Mouse (Mus musculus): Measurements from ENCODE around the gene Smpd3.

Smpd3 gene

DNA sequence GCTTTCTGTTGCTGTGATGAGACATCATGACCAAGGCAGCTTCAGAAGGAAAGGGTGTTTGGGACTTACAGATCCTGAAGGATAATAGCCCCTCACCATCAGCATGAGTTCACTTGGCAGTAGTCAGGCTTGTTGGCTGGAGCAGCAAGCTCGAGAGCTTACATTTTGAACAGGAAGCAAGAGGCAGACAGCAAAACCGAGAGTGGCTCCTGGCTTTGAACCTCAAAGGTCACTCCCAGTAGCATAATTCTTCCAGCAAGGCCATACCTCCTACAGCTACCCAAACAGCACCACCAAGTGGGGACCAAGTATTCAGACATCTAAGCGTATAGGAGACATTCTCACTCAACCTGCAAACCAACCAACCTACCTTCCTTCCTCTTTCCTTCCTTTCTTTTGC is 105.0 kb downstream of the Smpd3 start:
- DNase-seq (ENCODE audit: low spot score): no peak

DNA sequence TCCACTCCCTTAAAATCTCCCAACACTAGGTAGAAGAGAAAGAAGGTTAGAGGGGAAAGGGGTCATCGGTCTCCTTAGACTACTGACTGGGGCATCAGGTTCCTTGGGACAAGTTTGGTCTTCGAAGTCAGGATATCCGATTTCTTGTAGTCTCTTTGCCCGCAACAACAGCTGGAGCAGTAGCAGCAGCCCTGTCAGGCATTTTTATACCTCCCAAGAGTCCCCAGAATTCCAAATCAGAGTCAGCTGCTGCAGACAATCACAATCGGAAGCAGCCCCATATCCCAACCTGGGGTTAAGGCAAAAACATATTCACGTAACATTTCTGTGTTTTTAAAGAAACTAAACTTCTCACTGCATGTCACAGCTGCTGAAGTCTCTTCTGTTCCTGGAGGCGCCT is 106.3 kb downstream of the Smpd3 start:
- DNase-seq (ENCODE audit: low spot score): no peak

DNA sequence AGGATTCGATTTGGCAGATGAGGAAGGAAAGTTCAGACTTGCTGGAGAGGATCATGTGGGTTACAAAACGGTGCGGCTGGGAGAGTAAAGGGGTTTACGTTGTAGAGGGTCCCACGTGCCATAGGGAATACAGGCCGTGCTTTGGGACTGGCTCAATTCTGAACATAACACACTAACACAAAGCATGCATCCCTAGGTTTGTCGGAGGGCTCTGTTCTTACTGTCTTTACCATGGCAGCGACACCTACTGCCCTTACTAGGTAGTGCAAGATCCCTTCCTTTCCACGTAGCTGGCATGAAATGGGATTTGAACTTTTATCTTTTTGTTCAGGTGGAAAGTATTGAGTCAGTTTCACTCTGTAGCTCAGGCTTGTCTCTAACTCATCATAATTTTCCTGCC is 111.2 kb downstream of the Smpd3 start:
- DNase-seq (ENCODE audit: low spot score): peak; percentile 81

DNA sequence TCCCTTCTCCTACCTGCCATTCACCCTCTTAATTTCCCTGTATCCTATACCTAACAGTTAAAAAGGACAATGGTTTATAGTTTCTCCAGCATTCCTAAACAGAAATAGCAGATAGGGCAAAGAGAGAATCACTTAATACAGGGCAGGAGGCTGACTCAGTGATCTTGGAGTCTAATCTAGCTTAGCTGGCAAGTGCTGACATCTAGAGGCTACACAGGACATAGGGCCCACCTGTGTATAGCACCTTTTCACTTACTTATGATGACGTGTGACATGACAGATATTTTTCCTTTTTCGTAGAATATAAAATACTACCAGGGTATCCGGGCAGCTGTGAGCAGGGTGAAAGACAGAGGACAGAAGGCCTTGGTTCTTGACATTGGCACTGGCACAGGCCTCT is 118.2 kb downstream of the Smpd3 start:
- DNase-seq (ENCODE audit: low spot score): no peak

DNA sequence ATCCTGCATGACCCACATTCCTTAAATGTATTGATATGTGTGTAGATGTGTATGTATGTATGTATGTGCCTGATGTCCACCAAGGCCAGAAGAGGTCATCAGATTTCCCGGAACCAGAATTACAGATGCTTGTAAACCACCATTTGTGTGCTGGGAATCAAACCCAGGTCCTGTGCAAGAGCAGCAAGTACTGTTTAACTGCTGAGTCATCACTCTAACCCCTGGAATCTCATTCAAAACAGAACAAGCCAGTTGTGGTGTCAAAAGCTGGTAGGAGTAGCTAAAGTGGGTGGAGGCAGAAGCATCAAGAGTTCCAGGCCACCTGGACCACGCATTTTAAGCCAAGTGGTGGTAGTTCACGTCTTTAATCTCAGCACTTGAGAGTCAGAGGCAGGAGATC is 123.8 kb downstream of the Smpd3 start:
- no peak for DNase-seq (ENCODE audit: low spot score)

DNA sequence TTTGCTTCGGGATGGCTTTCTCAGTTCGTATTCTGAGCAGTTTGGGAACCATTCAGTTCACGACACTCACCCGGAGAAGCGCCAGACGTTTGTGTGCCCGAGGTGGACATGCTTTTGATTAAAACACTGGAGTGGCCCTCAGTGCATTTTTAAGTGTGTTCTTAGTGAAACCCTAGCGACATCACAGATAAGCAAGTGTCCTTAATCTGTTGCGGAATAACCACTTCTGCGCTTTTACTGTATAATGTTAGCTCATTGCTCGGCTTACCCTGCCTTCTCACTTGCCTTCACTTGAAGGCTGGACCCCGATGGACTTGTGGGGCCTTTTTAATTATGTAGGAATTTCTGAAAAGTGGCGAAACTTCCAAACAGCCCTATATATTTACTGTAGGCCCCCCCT is 126.4 kb downstream of the Smpd3 start:
- no peak for DNase-seq (ENCODE audit: low spot score)

- peak; percentile 98 for DNase-seq (ENCODE audit: low spot score)
These were observed 126.9 kb downstream of the Smpd3 start, which contains the start of the genes Slc7a6os and Prmt7 for GRCm38 (mm10) chr8:106210821-106211345. Gene Slc7a6os (minus strand): TSS chr8:106210935. Gene Prmt7 (plus strand): TSS chr8:106210936.

- DNase-seq (ENCODE audit: low spot score): peak; percentile 64
These were observed 127.6 kb downstream of the Smpd3 start for GRCm38 (mm10) chr8:106210035-106210731.
